Mouse (Mus musculus) liver, embryonic 14 days (tissue): ENCODE measurements around the gene Kncn. TPM values are rescaled to one million over a fixed set of nuclear protein-coding genes. Genes with fewer than 3 reads are reported as not detected.

Experiments used
- polyA plus RNA-seq: library from polyadenylated mRNA; depleted of rRNA; stranded (reverse); fragments of >200 nt; gene quantifications from 2 replicates; pipeline ENCODE4 v1.2.3, GENCODE M21; 2012; rRNA removed

Gene Kncn
- polyA plus RNA-seq = 0.01 TPM in 1 of 2 replicates, not detected in the other

GRCm38 (mm10) chr4:115884022-115884421 lies at the start of gene Kncn:
Gene Kncn (plus strand): TSS chr4:115884400.

GRCm38 (mm10) chr4:115838696-115839641 lies 45.2 kb upstream of the Kncn start, which contains the start of gene Mknk1:
Gene Mknk1 (plus strand): TSS chr4:115839198.

GRCm38 (mm10) chr4:115890553-115890952 lies 6.4 kb downstream of the Kncn start, which contains the start of gene 6430628N08Rik:
Gene 6430628N08Rik (plus strand): TSS chr4:115890665.

Other genes starting within 250 kb of the Kncn start
- gene Cyp4b1, start 236.7 kb upstream of the Kncn start, polyA plus RNA-seq = 0.70 and 0.98 TPM in 2 replicates
- 8.1 and 8.2 TPM in 2 replicates for gene Efcab14, start 146.7 kb upstream of the Kncn start, polyA plus RNA-seq
- gene Tex38, start 103.4 kb upstream of the Kncn start, polyA plus RNA-seq = 0.05 and 0.07 TPM in 2 replicates
- 9.3 and 9.6 TPM in 2 replicates for gene Atpaf1, start 99.6 kb upstream of the Kncn start, polyA plus RNA-seq
- 5.1 and 6.2 TPM in 2 replicates for gene Mob3c, start 56.3 kb upstream of the Kncn start, polyA plus RNA-seq
- 32.7 and 39.0 TPM in 2 replicates for gene Mknk1, start 45.2 kb upstream of the Kncn start, polyA plus RNA-seq
- gene 6430628N08Rik, start 6.3 kb downstream of the Kncn start, polyA plus RNA-seq = not detected in 2 replicates
- gene Dmbx1, start 55.5 kb downstream of the Kncn start, polyA plus RNA-seq = not detected in 2 replicates
- gene Faah, start 133.5 kb downstream of the Kncn start, polyA plus RNA-seq = 3.4 and 3.9 TPM in 2 replicates
- 4.4 and 5.0 TPM in 2 replicates for gene Nsun4, start 169.5 kb downstream of the Kncn start, polyA plus RNA-seq
- gene Uqcrh, start 190.7 kb downstream of the Kncn start, polyA plus RNA-seq = 335 and 338 TPM in 2 replicates
- gene Lrrc41, start 190.9 kb downstream of the Kncn start, polyA plus RNA-seq = 11.6 and 13.9 TPM in 2 replicates
- 15.2 and 18.7 TPM in 2 replicates for gene Rad54l, start 239.3 kb downstream of the Kncn start, polyA plus RNA-seq
- 8.5 and 9.1 TPM in 2 replicates for gene Pomgnt1, start 239.4 kb downstream of the Kncn start, polyA plus RNA-seq